Mouse (Mus musculus) layer of hippocampus, adult 9-11 months (tissue): ENCODE results near the gene Slc22a17.
A peak's percentile ranks its signal among the peaks of the same experiment; 100 is the strongest.

Experiments
- DNase-seq: peaks from one replicate; pipeline ENCODE4 v3.0.0; 2022

The Slc22a17 gene

GRCm38 (mm10) chr14:54938431-54939219, 25.7 kb upstream of the Slc22a17 start:
- no peak for DNase-seq

- no peak for DNase-seq
These were observed 24.6 kb upstream of the Slc22a17 start for GRCm38 (mm10) chr14:54937361-54938182.

- no peak for DNase-seq
These were observed 23.9 kb upstream of the Slc22a17 start for GRCm38 (mm10) chr14:54936831-54937160.

GRCm38 (mm10) chr14:54935904-54936830, 23.2 kb upstream of the Slc22a17 start, which contains the start of gene Cmtm5:
Cmtm5 (plus strand) TSS chr14:54936261.
- DNase-seq, result peak; percentile 93

GRCm38 (mm10) chr14:54932645-54933150, 19.8 kb upstream of the Slc22a17 start, which contains the start of gene Il25:
Il25 (plus strand) TSS chr14:54932695.
- DNase-seq, result no peak

GRCm38 (mm10) chr14:54930431-54930830, 17.5 kb upstream of the Slc22a17 start:
- no peak for DNase-seq

GRCm38 (mm10) chr14:54929801-54930200, 16.9 kb upstream of the Slc22a17 start:
- DNase-seq, result no peak

- no peak for DNase-seq
These were observed 14.4 kb upstream of the Slc22a17 start for GRCm38 (mm10) chr14:54927296-54927695.

- DNase-seq, result no peak
These were observed 13.6 kb upstream of the Slc22a17 start for GRCm38 (mm10) chr14:54926401-54927158.

- no peak for DNase-seq
These were observed 12.7 kb upstream of the Slc22a17 start, which contains the start of gene Efs for GRCm38 (mm10) chr14:54925349-54926342. Efs (minus strand) TSS chr14:54926126.

GRCm38 (mm10) chr14:54924641-54925348, 11.9 kb upstream of the Slc22a17 start:
- no peak for DNase-seq

- no peak for DNase-seq
These were observed 7.2 kb upstream of the Slc22a17 start for GRCm38 (mm10) chr14:54920076-54920685.

- DNase-seq, result no peak
These were observed 411 bp upstream of the Slc22a17 start for GRCm38 (mm10) chr14:54913343-54913742.

- DNase-seq, result no peak
These were observed 652 bp downstream of the Slc22a17 start for GRCm38 (mm10) chr14:54912109-54912850.

GRCm38 (mm10) chr14:54908682-54909081, 4.2 kb downstream of the Slc22a17 start:
- DNase-seq, result no peak

- no peak for DNase-seq
These were observed 9.3 kb downstream of the Slc22a17 start for GRCm38 (mm10) chr14:54903641-54904040.

GRCm38 (mm10) chr14:54900383-54900782, 12.5 kb downstream of the Slc22a17 start:
- DNase-seq, result peak; percentile 85

- DNase-seq, result no peak
These were observed 15.5 kb downstream of the Slc22a17 start for GRCm38 (mm10) chr14:54897445-54897844.
